Mouse (Mus musculus) neural tube, postnatal 0 days (tissue): Measurements from ENCODE around the gene Arhgap19. TPM values are rescaled to one million over a fixed set of nuclear protein-coding genes. Genes with fewer than 3 reads are reported as not detected.

ENCODE experiments used
- polyA plus RNA-seq: library from polyadenylated mRNA; unstranded; fragments of >200 nt; fragmentation: Nextera tagmentation; extraction: Ambion mirVana; gene quantifications from 2 replicates; pipeline ENCODE4 v1.2.1, GENCODE M21; 2015

The Arhgap19 gene
- 3.9 and 4.6 TPM in 2 replicates for polyA plus RNA-seq

GRCm38 (mm10) chr19:41801742-41802369 lies at the start of gene Arhgap19:
Gene Arhgap19, minus strand, starts transcription at chr19:41802047.

GRCm38 (mm10) chr19:41847992-41848851 lies 46.4 kb upstream of the Arhgap19 start, which contains the start of gene Frat2:
Gene Frat2, minus strand, starts transcription at chr19:41848132.

GRCm38 (mm10) chr19:41829381-41830105 lies 27.7 kb upstream of the Arhgap19 start, which contains the start of gene Frat1:
Gene Frat1, plus strand, starts transcription at chr19:41829970.

GRCm38 (mm10) chr19:41743396-41743795 lies 58.5 kb downstream of the Arhgap19 start, which contains the start of gene Slit1:
Gene Slit1, minus strand, starts transcription at chr19:41743665.

Other genes with a start within 250 kb of the Arhgap19 start
- gene Gm340, start 219.7 kb downstream of the Arhgap19 start, polyA plus RNA-seq: 1.0 and 1.1 TPM in 2 replicates
- 20.8 and 29.1 TPM in 2 replicates for gene Slit1, start 58.4 kb downstream of the Arhgap19 start, polyA plus RNA-seq
- gene Frat1, start 27.9 kb upstream of the Arhgap19 start, polyA plus RNA-seq: 22.3 and 22.9 TPM in 2 replicates
- 6.8 and 7.6 TPM in 2 replicates for gene Frat2, start 46.1 kb upstream of the Arhgap19 start, polyA plus RNA-seq
- gene Rrp12, start 94.1 kb upstream of the Arhgap19 start, polyA plus RNA-seq: 11.1 and 12.1 TPM in 2 replicates
- 600 and 610 TPM in 2 replicates for gene Pgam1, start 109.9 kb upstream of the Arhgap19 start, polyA plus RNA-seq
- 64.2 and 64.5 TPM in 2 replicates for gene Exosc1, start 131.4 kb upstream of the Arhgap19 start, polyA plus RNA-seq
- gene Zdhhc16, start 131.4 kb upstream of the Arhgap19 start, polyA plus RNA-seq: 78.4 and 85.8 TPM in 2 replicates
- gene Mms19, start 179.1 kb upstream of the Arhgap19 start, polyA plus RNA-seq: 21.8 and 22.5 TPM in 2 replicates
- gene Ubtd1, start 179.7 kb upstream of the Arhgap19 start, polyA plus RNA-seq: 18.1 and 18.2 TPM in 2 replicates
- gene Ankrd2, start 234.0 kb upstream of the Arhgap19 start, polyA plus RNA-seq: 1.4 and 1.6 TPM in 2 replicates
- gene Hoga1, start 243.6 kb upstream of the Arhgap19 start, polyA plus RNA-seq: 3.7 and 4.5 TPM in 2 replicates